Mouse (Mus musculus): ENCODE measurements around the gene Akap9.
A peak's percentile ranks its signal among the peaks of the same experiment; 100 is the strongest.
"Not testable (repeated sequence)": the region's sequence is repeated elsewhere in the genome, so short reads cannot be mapped to it uniquely, and the experiment has no call there.

Gene Akap9

GRCm38 (mm10) chr5:3927801-3928689 lies at the start of gene Akap9:
Gene Akap9, plus strand, starts transcription at chr5:3928054.
- peak; percentile 44 for DNase-seq (ENCODE audit: low spot score)

- DNase-seq (ENCODE audit: low spot score), result peak; percentile 2
Measured at GRCm38 (mm10) chr5:3886862-3887261, 41.0 kb upstream of the Akap9 start.

- no peak for DNase-seq (ENCODE audit: low spot score)
Measured at GRCm38 (mm10) chr5:3889201-3889600, 38.7 kb upstream of the Akap9 start.

DNA sequence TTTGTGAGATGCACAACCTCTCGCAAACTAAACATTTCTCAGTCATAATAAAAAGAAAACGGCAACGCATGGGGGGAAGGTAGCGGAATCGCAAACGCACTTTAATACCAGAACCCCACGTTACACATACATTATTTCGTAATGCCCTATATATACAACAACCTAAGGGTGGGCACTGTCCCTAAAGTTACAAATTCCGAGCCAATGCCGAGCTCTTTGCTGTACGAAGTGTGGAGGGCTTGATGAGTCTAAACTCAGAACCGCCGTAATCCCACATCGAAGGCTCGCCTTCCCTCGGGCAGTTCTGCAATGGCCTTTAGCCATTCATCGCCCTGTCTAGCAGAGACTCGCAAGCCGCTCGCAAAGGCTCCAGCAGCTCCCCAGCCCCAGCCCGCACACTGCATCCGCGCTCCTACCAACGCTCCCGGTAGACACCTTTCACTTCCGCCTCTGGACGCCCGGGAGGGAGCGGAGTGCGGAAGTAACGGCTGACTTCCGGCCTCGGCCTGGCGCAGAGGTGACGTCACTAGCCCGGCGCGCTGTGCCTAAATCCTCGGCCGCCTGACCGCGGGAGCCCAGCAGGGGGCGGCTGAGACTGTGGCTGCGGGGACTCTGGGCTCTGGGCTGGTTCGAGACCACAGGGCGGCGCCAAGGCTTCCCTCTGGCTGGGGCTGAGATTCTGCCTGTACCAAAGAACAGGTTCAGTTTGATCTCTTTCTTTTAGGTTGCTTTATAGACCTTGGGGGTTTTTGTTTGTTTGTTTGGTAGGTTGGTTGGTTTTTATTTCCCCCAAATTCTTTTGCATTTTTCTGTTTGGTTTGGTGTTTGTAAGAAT lies 34.2 kb upstream of the Akap9 start, which contains the start of gene Mterf1a:
Gene Mterf1a, minus strand, starts transcription at position 475 of the 835 bp plus-strand sequence.
- peak; percentile 57 for DNase-seq (ENCODE audit: low spot score)

DNA sequence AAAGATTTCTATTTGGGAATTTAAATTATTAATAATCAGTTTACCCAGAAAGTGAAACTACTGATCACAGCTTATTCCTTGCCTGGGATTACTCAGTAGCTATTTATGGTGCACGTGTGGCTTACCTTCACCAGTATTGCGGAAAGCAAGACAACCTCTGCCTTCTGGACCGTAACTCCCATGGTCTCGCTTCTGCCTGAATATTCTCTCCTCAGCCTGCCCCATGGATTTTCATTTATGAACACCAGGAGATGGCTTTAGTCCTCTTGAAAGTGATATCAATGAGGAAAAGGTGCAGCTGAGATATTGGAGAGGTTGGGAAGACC lies 33.6 kb upstream of the Akap9 start:
- DNase-seq (ENCODE audit: low spot score), result not testable (repeated sequence)

- no peak for DNase-seq (ENCODE audit: low spot score)
Measured at GRCm38 (mm10) chr5:3905471-3905870, 22.4 kb upstream of the Akap9 start.

DNA sequence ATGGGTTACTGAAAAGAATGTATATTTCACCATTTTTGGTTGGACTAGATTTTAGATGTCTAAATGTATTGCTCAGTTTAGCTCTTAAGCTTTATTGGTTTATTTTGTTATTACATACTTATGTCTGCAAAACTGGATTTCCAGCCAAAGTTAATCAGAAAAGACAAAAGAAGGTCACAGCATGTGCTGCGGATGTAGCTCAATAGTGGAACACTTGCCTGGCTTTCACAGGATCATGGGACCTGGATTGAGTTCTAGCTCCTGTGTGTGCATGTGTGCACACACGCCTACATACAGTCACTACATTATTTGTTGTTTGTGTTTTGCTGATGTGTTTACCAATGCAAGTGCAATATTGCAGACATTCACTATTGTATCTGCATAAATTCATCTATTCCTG lies 5.5 kb upstream of the Akap9 start:
- no peak for DNase-seq (ENCODE audit: low spot score)

GRCm38 (mm10) chr5:3926666-3927065 lies 1.2 kb upstream of the Akap9 start:
- DNase-seq (ENCODE audit: low spot score), result no peak

GRCm38 (mm10) chr5:3928690-3929046 lies 814 bp downstream of the Akap9 start:
- peak; percentile 23 for DNase-seq (ENCODE audit: low spot score)

DNA sequence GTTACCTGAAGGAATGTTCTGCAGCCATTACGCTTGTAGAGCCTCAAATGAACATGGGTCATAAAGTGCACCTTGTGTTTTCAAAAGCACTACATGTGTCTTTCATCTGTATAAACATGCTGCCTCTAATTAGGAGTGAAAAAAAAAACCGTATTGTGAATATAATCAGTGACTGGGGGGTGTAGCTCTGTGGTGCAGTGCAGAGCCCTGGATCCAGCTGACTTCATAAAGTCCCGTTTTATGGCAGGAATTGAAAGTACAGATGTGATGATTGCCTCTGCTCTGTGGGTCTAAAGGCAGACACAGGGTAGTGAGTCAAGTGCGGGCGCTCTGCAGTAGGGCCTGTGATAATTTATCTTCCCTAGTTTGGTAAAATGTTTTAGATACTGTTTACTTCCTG lies 2.9 kb downstream of the Akap9 start:
- DNase-seq (ENCODE audit: low spot score), result no peak

- DNase-seq (ENCODE audit: low spot score), result no peak
Measured at GRCm38 (mm10) chr5:3931636-3932035, 3.8 kb downstream of the Akap9 start.

GRCm38 (mm10) chr5:3933551-3933950 lies 5.7 kb downstream of the Akap9 start:
- no peak for DNase-seq (ENCODE audit: low spot score)

- DNase-seq (ENCODE audit: low spot score), result no peak
Measured at GRCm38 (mm10) chr5:3935266-3935665, 7.4 kb downstream of the Akap9 start.

- DNase-seq (ENCODE audit: low spot score), result no peak
Measured at GRCm38 (mm10) chr5:3935778-3936554, 8.1 kb downstream of the Akap9 start.

GRCm38 (mm10) chr5:3938905-3939304 lies 11.1 kb downstream of the Akap9 start:
- DNase-seq (ENCODE audit: low spot score), result no peak

- DNase-seq (ENCODE audit: low spot score), result no peak
Measured at GRCm38 (mm10) chr5:3939335-3939734, 11.5 kb downstream of the Akap9 start.

- no peak for DNase-seq (ENCODE audit: low spot score)
Measured at GRCm38 (mm10) chr5:3941240-3941639, 13.4 kb downstream of the Akap9 start.

DNA sequence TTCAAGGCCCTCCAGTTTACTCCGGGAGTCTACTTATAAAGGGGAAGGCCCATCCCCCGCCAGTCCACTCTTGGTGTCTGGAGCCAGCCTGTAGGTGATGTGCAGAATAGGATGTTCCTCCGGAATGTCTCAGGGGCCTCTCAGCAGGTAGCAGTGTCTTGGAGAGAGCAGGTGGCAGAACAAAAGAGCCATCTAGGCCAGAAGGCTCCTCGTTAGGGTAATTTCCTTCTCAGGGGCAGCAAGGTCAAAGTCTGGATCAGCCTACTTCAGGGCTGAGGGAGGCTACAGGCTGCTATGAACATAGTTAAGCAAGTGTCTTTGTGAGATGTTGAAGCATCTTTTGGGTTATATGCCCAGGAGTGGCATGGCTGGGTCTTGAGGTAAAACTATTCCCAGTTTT lies 15.3 kb downstream of the Akap9 start:
- DNase-seq (ENCODE audit: low spot score), result not testable (repeated sequence)

- DNase-seq (ENCODE audit: low spot score), result no peak
Measured at GRCm38 (mm10) chr5:3952498-3952897, 24.6 kb downstream of the Akap9 start.

- no peak for DNase-seq (ENCODE audit: low spot score)
Measured at GRCm38 (mm10) chr5:3954541-3954940, 26.7 kb downstream of the Akap9 start.

GRCm38 (mm10) chr5:3961286-3961685 lies 33.4 kb downstream of the Akap9 start:
- DNase-seq (ENCODE audit: low spot score), result no peak

DNA sequence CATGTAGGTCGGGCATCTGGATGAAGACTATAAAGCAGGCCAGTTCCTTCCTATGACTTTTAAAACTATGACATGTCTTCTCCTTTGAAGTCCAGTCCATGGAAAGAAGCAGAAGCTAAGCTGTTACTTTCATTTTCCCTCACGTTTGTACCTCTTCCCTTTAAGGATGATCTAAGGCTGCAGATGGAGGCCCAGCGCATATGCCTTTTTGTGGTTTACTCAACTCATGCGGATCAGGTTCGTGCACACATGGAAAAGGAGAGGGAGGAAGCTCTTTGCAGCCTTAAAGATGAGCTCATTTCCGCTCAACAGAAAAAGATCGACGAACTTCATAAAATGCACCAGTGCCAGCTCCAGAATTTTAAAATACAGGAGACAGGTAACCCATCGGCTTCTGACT lies 40.6 kb downstream of the Akap9 start:
- DNase-seq (ENCODE audit: low spot score), result no peak
